Mouse (Mus musculus) embryonic facial prominence, embryonic 14.5 days (tissue): ENCODE results near the gene Mettl26. TPM values are rescaled to one million over a fixed set of nuclear protein-coding genes. Genes with fewer than 3 reads are reported as not detected.

ENCODE experiments used
- ATAC-seq: fragments of 200-750 bp; cut with Nextera tagmentation; 2 replicates; pipeline ENCODE4 v1.8.0; 2017; ENCODE audit warnings: low read depth, moderate number of reproducible peaks, moderate TSS enrichment
- DNase-seq: peaks from one replicate; pipeline ENCODE4 v3.0.0-alpha.2; 2015; ENCODE audit warnings: low spot score
- H3K27ac ChIP-seq: fragments of 300-500 bp; sonication (generic); replicated peaks from 2 replicates; pipeline ENCODE4 v1.5.1; 2014; ENCODE audit warnings: low read depth, mild to moderate bottlenecking, low read length, moderate library complexity
- H3K27me3 ChIP-seq: fragments of 300-500 bp; sonication (generic); replicated peaks from 2 replicates; pipeline ENCODE4 v1.6.1; 2014; ENCODE audit warnings: low read length; ENCODE audit not compliant: control insufficient read depth, insufficient read depth
- H3K36me3 ChIP-seq: fragments of 300-500 bp; sonication (generic); 2 replicates; pipeline ENCODE4 v1.6.1; 2014; ENCODE audit warnings: low read length, mixed read lengths; ENCODE audit not compliant: control insufficient read depth, insufficient read depth
- H3K4me1 ChIP-seq: fragments of 300-500 bp; sonication (generic); 2 replicates; pipeline ENCODE4 v1.6.1; 2014; ENCODE audit warnings: antibody characterized with exemption, low read length; ENCODE audit not compliant: control insufficient read depth, insufficient read depth
- H3K4me2 ChIP-seq: fragments of 300-500 bp; sonication (generic); 2 replicates; pipeline ENCODE4 v1.6.1; 2014; ENCODE audit warnings: low read depth, mild to moderate bottlenecking, low read length, moderate library complexity, mixed read lengths
- H3K4me3 ChIP-seq: fragments of 300-500 bp; sonication (generic); 2 replicates; pipeline ENCODE4 v1.5.1; 2014; ENCODE audit warnings: low read depth, mild to moderate bottlenecking, low read length
- H3K9ac ChIP-seq: fragments of 300-500 bp; sonication (generic); 2 replicates; pipeline ENCODE4 v1.6.1; 2014; ENCODE audit warnings: low read depth, mild to moderate bottlenecking, low read length, moderate library complexity, mixed read lengths
- H3K9me3 ChIP-seq: fragments of 300-500 bp; sonication (generic); 2 replicates; pipeline ENCODE4 v1.6.1; 2016; ENCODE audit warnings: low read length; ENCODE audit not compliant: control insufficient read depth
- WGBS: fragments of 180-500 bp; shearing (Covaris S2); extraction: QIAGEN DNeasy Blood & Tissue Kit; methylation state at CpG from one replicate; pipeline ENCODE4 v1.1.7; 2014; 5-methylcytosine and 5-hydroxymethylcytosine counted together
- polyA plus RNA-seq: library from polyadenylated mRNA; unstranded; fragments of >200 nt; fragmentation: Nextera tagmentation; extraction: Ambion mirVana; gene quantifications from 2 replicates; pipeline ENCODE4 v1.2.1, GENCODE M21; 2014

Gene Mettl26
- polyA plus RNA-seq, 1 experiment from 2014 or later = 40.6 TPM

DNA sequence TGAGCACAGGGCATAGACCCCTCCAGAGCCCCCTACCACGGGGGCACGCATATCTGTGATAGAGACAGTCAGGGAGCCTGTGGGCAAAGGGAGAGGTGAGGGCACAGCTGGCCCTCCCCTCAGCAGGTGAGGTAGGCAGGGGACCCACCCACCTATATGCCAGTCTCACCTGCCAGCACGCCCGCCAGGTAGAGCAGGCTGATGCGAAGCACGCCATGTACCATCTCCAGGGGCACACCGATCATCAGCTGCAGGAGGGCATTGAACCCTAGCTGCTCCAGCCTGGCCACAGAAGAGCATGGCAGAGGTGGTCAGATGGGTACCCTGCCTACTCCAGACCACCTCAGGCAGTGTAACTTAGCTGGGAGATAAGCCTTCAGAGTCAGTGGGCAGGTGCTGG is 39.6 kb upstream of the Mettl26 start:
- Histone ChIP-seq H3K36me3 (peaks cover 31% of the 10 kb centered on the region), H3K9me3 (no peaks in the 10 kb centered on the region), H3K27ac (no peak overlapping the region), H3K9ac (no peak overlapping the region), H3K4me2 (peak overlapping the region; percentile 86; the same call in 1 of the 2 replicates), H3K4me3 (no peak overlapping the region), H3K4me1 (peaks cover 38% of the 10 kb centered on the region), H3K27me3 (no peaks in the 10 kb centered on the region)
- DNase-seq (no peak), ATAC-seq (no peak)
- 90% methylated on average over 7 of the region's 7 CpGs for WGBS

DNA sequence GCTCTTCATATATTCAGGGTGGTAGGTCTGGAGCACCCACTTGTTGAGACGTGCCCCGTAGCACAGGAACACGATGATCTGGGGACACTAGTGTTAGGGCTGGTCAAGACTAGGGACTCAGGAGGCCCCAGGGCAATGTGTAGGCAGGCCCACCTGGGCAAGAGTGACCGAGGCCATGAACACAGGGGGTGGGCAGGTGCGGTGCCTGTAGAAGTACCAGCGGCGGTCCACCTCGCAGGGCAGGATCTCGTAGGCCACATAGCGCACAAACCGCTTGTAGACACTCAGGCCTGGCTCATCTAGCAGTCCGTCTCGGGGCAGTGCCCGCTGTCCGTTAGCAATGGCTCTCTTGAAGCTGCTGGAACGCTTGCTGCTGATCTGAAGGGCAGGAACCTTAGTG is 39.1 kb upstream of the Mettl26 start:
- Histone ChIP-seq H3K27ac (no peak overlapping the region), H3K27me3 (no peaks in the 10 kb centered on the region), H3K9ac (no peak overlapping the region), H3K4me2 (peak overlapping the region; percentile 88; the same call in 1 of the 2 replicates), H3K4me3 (no peak overlapping the region), H3K4me1 (peaks cover 33% of the 10 kb centered on the region), H3K9me3 (no peaks in the 10 kb centered on the region), H3K36me3 (peaks cover 31% of the 10 kb centered on the region)
- DNase-seq (no peak), ATAC-seq (no peak)
- 90% methylated on average over 16 of the region's 16 CpGs for WGBS

DNA sequence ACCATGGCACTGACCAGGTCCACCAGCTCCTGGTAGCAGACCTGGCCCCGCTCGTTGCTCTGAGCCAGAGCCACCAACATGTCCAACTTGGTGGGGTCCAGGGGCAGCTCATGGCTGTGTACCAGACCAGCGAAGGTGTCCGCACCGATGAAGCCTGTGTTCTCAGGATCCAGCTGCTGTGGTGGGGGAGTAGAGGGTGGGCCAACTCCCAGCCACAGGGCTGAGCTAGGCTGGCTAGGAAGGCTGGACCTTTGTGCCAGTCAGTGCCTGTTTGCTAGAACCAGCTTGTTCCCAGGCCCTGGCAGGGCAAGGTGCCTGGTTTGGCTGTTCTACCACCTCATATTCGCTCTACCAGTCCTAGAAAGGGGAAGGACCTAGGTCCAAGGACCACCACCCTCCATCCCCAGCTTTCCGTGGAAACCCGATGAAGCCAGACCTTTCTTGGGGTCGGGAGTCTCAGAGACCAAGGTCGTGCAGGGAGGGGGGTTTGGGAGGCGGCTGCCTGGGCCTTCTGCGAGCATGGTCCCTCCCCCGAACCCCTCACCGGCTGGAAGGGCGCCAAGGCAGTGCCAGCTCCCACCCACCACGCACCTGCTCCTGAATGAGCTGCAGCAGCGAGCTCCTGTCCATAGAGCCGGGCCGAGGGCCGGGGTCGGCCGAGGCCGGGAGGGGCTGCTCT is 38.3 kb upstream of the Mettl26 start:
- Histone ChIP-seq H3K27ac (peak overlapping the region; percentile 44), H3K27me3 (no peaks in the 10 kb centered on the region), H3K4me1 (peaks cover 26% of the 10 kb centered on the region), H3K36me3 (peaks cover 31% of the 10 kb centered on the region), H3K4me3 (peak overlapping the region; percentile 44), H3K9me3 (no peaks in the 10 kb centered on the region), H3K4me2 (peak overlapping the region; percentile 88), H3K9ac (peak overlapping the region; percentile 67)
- ATAC-seq = no peak
- DNase-seq = no peak
- WGBS = 26% methylated on average over 12 of the region's 23 CpGs

DNA sequence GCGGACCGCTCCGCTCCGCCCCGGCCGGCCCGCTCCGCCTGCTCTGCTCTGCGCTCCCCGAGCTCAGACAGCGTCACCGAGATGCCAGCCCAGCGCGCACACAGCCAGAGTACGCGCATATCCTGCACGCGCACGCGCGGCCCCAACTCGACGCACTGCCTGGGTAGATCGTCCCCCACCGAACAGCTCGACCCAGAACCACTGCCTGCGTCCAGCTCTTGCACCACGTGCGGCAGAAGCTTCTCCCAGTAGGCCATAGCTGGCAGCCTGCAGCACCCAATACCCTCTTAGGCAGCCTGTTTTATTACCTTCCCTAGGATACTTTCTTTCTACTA is 37.8 kb upstream of the Mettl26 start, which contains the start of gene Rhbdl1:
TSS of gene Rhbdl1 (minus strand) at position 220 of the 335 bp plus-strand sequence.
- Histone ChIP-seq H3K27ac (peak within 1 kb of the TSS; percentile 44), H3K36me3 (peaks cover 34% of the 10 kb centered on the region), H3K27me3 (no peaks in the 10 kb centered on the region), H3K4me2 (peak within 1 kb of the TSS; percentile 88), H3K4me3 (peak within 1 kb of the TSS; percentile 44), H3K9me3 (no peaks in the 10 kb centered on the region), H3K9ac (peak within 1 kb of the TSS; percentile 67), H3K4me1 (peaks cover 21% of the 10 kb centered on the region)
- ATAC-seq (peak; percentile 20; the same call in 1 of the 2 replicates), DNase-seq (peak; percentile 73)
- under 1% methylated on average over 19 of the region's 29 CpGs for WGBS

DNA sequence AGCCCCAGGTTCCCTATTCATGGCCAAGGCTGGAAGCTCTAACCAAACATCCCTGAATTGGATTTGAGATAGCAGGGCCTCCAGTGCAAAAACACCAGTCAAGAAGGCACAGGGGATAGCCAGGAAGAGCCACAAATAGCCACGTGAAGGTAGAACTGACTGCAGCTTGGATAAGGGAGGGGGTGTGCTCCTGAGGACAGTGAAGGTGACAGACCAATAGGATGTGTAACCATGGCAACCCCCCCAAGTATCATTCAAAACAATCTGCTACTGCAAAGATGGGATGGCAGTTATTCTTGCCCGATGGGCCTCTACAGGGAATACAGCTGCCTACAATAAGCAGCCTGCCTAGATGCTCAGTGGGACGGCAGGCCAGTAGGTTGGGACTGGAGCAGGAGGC is 37.3 kb upstream of the Mettl26 start:
- H3K36me3 ChIP-seq = peaks cover 38% of the 10 kb centered on the region
- 34% methylated on average over 3 of the region's 3 CpGs for whole genome bisulfite sequencing
- ATAC-seq = no peak
- no peak for DNase-seq
- peaks cover 20% of the 10 kb centered on the region for H3K4me1 ChIP-seq
- peak overlapping the region; percentile 88 for H3K4me2 ChIP-seq
- peak overlapping the region; percentile 44; the same call in 1 of the 2 replicates for H3K4me3 ChIP-seq
- peak overlapping the region; percentile 67 for H3K9ac ChIP-seq
- no peaks in the 10 kb centered on the region for H3K9me3 ChIP-seq
- no peak overlapping the region; the same call in 1 of the 2 replicates for H3K27ac ChIP-seq
- H3K27me3 ChIP-seq = no peaks in the 10 kb centered on the region

DNA sequence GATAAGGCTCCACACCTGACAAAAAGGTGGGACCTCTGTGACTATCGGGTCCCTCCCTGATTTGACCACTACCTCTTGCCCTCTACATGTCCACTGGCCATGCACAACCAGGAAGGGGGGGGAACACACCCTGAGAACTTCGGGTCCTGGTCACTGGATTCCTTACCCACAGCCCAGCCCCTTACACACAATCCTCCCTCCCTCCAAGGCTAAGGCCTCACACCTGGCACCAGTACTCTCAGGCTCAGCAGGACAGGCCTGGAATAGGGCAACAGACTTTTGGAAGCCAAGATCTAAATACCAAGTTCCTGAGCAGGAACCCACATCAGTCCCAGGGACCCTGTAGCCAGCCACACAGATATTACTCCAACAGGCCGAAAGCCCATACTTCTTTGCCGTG is 36.0 kb upstream of the Mettl26 start:
- DNase-seq (no peak), ATAC-seq (no peak)
- Histone ChIP-seq H3K27ac (no peak overlapping the region), H3K4me2 (no peak overlapping the region), H3K27me3 (no peaks in the 10 kb centered on the region), H3K36me3 (peaks cover 38% of the 10 kb centered on the region), H3K9me3 (no peaks in the 10 kb centered on the region), H3K9ac (no peak overlapping the region), H3K4me1 (peaks cover 27% of the 10 kb centered on the region), H3K4me3 (no peak overlapping the region)
- WGBS = 87% methylated on average over 4 of the region's 4 CpGs

DNA sequence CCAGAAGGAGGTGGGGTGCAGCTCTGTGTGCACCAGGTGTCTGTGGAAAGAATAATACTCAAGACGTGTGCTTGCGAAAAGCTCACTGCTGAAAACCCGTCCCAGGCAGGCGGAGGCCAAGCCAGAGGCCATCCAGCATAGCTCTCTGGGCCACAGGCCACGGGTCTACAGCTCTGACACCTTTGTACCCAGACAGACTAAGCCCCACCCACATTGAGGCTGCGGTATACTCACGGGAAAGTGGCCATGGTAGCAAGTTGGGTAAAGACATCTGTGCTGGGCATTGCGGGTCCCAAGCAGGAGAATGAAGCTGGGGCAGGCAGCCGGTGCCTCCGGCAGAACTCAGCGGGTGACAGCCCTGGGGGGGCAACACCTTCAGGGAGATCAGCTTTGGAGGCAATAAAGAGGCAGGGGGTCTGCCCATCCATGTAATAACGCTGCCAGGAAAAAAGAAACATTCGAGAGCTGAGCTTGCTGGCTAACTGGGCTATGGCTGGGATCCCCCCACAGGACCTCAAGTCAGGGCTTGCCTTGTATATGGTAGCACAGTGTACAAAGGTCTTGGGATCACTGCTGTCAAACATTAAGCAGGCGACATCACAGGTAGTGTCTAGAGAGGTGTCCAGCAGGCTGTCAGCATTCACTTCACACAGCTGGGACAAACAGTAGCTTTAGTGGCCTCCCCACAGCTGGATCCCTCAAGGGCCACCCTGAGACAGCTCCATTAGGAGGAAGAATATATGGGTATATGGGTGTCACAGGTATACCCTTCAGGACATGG is 35.2 kb upstream of the Mettl26 start:
- Histone ChIP-seq H3K4me1 (peaks cover 20% of the 10 kb centered on the region), H3K27me3 (no peaks in the 10 kb centered on the region), H3K36me3 (peaks cover 38% of the 10 kb centered on the region), H3K9ac (no peak overlapping the region), H3K4me3 (no peak overlapping the region), H3K9me3 (no peaks in the 10 kb centered on the region), H3K27ac (no peak overlapping the region), H3K4me2 (no peak overlapping the region)
- 81% methylated on average over 14 of the region's 14 CpGs for WGBS
- DNase-seq = no peak
- ATAC-seq = no peak

DNA sequence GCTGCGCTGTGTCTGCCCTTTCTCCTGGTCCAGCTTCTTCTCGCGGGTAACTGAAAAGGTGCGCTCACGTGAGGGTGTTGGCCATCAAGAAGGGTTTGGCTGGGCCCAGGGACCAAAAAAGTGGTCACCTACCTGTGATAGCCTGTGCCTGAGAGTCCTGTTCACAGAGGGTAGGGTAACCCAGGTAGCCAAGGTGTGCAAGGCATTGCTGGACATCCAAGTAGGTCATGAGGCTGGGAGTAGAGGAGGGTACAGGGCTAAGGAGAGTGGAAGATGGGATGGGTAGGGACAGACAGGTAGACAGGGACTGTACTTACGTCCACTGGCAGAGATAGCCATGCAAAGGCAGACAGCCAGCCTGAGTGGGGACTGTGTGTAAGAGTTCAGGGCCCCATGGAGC is 34.4 kb upstream of the Mettl26 start:
- ATAC-seq = no peak
- WGBS = 93% methylated on average over 6 of the region's 6 CpGs
- H3K4me1 ChIP-seq = peaks cover 14% of the 10 kb centered on the region; the same call in 1 of the 2 replicates
- H3K27me3 ChIP-seq = no peaks in the 10 kb centered on the region
- no peak overlapping the region for H3K4me3 ChIP-seq
- H3K27ac ChIP-seq = no peak overlapping the region
- H3K9ac ChIP-seq = no peak overlapping the region
- DNase-seq = no peak
- H3K9me3 ChIP-seq = no peaks in the 10 kb centered on the region
- peaks cover 38% of the 10 kb centered on the region for H3K36me3 ChIP-seq
- no peak overlapping the region for H3K4me2 ChIP-seq
